Mouse (Mus musculus): ENCODE measurements around the gene Olfr538.
"Not testable (repeated sequence)": the region's sequence is repeated elsewhere in the genome, so short reads cannot be mapped to it uniquely, and the experiment has no call there.

The Olfr538 gene

GRCm38 (mm10) chr7:140567586-140567985, at the start of gene Olfr538:
TSS of gene Olfr538 (plus strand) at chr7:140567886.
- DNase-seq (ENCODE audit: extremely low spot score, low read depth, low spot score) = no peak

- no peak for DNase-seq (ENCODE audit: extremely low spot score, low read depth, low spot score)
Observed at GRCm38 (mm10) chr7:140539746-140540145, 27.9 kb upstream of the Olfr538 start.

- DNase-seq (ENCODE audit: extremely low spot score, low read depth, low spot score) = not testable (repeated sequence)
Observed at GRCm38 (mm10) chr7:140600969-140601368, 33.3 kb downstream of the Olfr538 start, which contains the start of gene Olfr46. TSS of gene Olfr46 (plus strand) at chr7:140601269.

All from hindlimb bud, embryonic 11.5 days (tissue).